Mouse (Mus musculus): ENCODE measurements around the gene Maml2.
"Not testable (repeated sequence)": the region's sequence is repeated elsewhere in the genome, so short reads cannot be mapped to it uniquely, and the experiment has no call there.

Gene Maml2

GRCm38 (mm10) chr9:13704917-13705316 lies 407.2 kb downstream of the Maml2 start:
- no peak for DNase-seq (ENCODE audit: low read depth in 2 of 2, low spot score in 2 of 2)

- no peak for DNase-seq (ENCODE audit: low read depth in 2 of 2, low spot score in 2 of 2)
These were observed 409.4 kb downstream of the Maml2 start for GRCm38 (mm10) chr9:13707066-13707555.

- DNase-seq (ENCODE audit: low read depth in 2 of 2, low spot score in 2 of 2), result no peak
These were observed 411.7 kb downstream of the Maml2 start for GRCm38 (mm10) chr9:13709436-13709835.

- DNase-seq (ENCODE audit: low read depth in 2 of 2, low spot score in 2 of 2), result not testable (repeated sequence)
These were observed 418.1 kb downstream of the Maml2 start for GRCm38 (mm10) chr9:13715891-13716290.

GRCm38 (mm10) chr9:13716316-13717099 lies 418.8 kb downstream of the Maml2 start:
- DNase-seq (ENCODE audit: low read depth in 2 of 2, low spot score in 2 of 2), result peak; percentile 66 to 69

GRCm38 (mm10) chr9:13748404-13748797 lies 450.6 kb downstream of the Maml2 start, which contains the start of gene Mtmr2:
Gene Mtmr2 (plus strand): TSS chr9:13748410.
- no peak for DNase-seq (ENCODE audit: low read depth in 2 of 2, low spot score in 2 of 2)

- peak; percentile 91 to 92 for DNase-seq (ENCODE audit: low read depth in 2 of 2, low spot score in 2 of 2)
These were observed 451.3 kb downstream of the Maml2 start for GRCm38 (mm10) chr9:13748798-13749674.

GRCm38 (mm10) chr9:13749675-13749998 lies 451.9 kb downstream of the Maml2 start:
- peak in 1 of 2 experiments; percentile 3 for DNase-seq (ENCODE audit: low read depth in 2 of 2, low spot score in 2 of 2)

- DNase-seq (ENCODE audit: low read depth in 2 of 2, low spot score in 2 of 2), result no peak
These were observed 454.8 kb downstream of the Maml2 start for GRCm38 (mm10) chr9:13752543-13752942.
